Mouse (Mus musculus) lung, postnatal 4 days (tissue): Measurements from ENCODE around the gene Slc15a1.

Experiments used
- DNase-seq, 2 experiments: peaks; one replicate each; pipeline ENCODE4 v3.0.0; 2021

The Slc15a1 gene

DNA sequence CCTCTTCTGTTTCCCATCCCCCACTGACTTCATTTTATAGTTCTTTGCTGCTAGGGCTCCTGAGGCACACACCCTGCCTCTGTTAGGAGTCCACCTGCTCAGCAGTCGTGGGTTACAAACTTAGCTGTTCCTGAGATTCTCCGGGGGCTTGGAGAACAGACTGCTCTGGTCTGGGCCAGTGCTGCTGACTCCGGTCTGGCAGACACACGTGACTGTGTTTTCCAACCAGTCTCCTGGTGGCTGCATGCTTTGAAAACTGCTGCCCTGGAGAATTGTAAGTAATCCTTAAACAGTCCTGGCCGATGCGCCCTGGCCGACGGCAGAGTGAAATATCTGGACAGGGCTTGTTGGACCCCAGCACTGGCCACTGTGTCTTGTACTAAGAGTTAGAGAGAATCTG lies 12.7 kb downstream of the Slc15a1 start:
- no peak for DNase-seq

DNA sequence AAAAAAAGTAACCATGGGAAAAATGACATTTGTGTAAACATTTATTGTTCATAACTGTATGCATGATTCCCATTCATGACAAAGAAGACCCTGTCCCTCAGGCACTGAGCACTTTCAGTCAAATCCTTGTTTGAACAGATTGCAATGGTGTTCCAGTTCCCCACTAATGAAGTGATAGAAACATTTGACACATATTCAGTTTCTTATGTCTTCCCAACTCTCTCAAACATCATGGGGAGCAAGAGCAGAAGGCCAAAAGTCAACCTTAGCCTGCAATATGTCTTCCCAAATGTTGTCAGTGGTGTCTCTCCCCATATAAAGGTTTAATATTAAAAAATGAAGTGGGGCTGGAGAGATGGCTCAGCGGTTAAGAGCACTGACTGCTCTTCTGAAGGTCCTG lies 19.3 kb downstream of the Slc15a1 start:
- no peak for DNase-seq

- no peak for DNase-seq
Measured at GRCm38 (mm10) chr14:121484436-121484835, 20.6 kb downstream of the Slc15a1 start.

DNA sequence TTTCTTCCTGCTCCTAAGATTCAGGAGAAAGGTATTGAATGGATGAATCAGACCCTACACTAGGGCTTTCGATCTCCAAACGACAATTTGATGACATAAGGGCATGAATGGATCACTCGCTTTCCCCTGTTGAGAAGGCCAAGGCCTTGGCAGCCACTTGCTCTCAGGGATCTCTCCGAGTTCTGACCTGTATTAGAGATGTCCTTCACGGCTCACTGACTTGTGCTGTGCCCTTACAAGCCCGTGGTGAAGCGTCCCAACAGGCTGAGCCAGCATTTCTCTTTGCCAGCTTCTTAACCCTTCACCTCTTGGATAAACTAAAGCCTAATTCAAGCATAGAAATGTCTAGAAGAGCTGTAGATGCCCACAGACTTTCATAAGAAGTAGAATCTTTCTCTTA lies 22.9 kb downstream of the Slc15a1 start:
- DNase-seq = no peak

- no peak for DNase-seq
Measured at GRCm38 (mm10) chr14:121481591-121481990, 23.5 kb downstream of the Slc15a1 start.

- no peak for DNase-seq
Measured at GRCm38 (mm10) chr14:121479096-121479495, 26.0 kb downstream of the Slc15a1 start.

- DNase-seq = no peak
Measured at GRCm38 (mm10) chr14:121477925-121478693, 26.9 kb downstream of the Slc15a1 start.

- no peak for DNase-seq
Measured at GRCm38 (mm10) chr14:121473869-121474268, 31.2 kb downstream of the Slc15a1 start.

- no peak for DNase-seq
Measured at GRCm38 (mm10) chr14:121471545-121472121, 33.4 kb downstream of the Slc15a1 start.

DNA sequence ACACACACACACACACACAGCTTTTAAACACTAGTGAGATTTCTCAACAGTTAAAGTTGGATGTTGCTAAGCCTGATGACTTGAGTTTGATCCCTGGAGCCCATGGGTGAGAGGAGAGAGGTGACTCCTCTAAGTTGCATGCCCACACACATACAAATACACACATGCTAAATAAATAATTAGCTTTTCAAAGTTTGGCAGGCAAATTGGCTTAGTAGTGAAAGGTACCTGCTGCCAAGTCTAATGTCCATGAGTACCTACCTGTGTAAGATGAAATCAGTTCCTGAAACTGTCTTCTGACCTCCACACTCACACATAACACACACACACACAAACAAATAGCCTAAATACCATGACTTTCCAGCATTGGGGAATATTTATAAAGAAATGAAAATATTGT lies 35.5 kb downstream of the Slc15a1 start:
- DNase-seq = no peak

GRCm38 (mm10) chr14:121467646-121468045 lies 37.4 kb downstream of the Slc15a1 start:
- DNase-seq = no peak

DNA sequence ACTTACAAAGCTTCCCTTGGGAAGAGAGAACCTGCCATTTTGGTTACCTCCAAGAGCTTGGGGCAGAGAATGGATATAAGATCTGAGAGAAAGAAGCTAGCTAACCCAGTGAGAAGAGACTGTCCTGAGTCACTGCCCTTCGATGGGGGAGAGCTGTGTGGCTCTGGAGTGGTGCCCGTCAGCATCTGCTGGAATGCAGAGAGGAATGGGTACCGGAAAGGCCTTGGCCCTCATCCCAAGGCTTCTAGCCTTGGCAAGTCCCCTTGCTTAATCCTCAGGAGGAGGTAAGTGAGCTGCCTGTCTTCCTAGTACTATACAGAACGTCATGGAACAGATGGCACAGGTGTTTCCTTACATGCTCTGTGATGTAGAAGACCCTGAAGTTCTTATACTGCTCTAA lies 38.6 kb downstream of the Slc15a1 start:
- no peak for DNase-seq

DNA sequence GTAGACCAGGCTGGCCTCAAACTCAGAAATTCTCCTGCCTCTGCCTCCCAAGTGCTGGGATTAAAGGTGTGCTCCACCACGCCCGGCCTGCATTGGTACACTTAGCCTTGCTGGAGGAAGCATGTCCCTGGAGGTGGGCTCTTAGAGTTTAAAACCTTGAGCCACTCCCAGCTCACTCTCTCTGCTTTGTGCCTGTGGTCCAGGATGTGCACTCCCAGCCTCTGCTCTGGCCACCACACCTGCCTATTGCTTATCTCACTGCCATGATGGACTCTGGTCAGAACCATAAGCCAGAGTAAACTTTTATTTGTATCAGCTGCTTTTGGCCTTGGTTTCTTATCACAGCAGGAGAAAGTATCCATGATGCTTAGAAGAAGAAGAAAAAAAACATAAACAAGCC lies 40.7 kb downstream of the Slc15a1 start:
- no peak for DNase-seq

GRCm38 (mm10) chr14:121462756-121463155 lies 42.3 kb downstream of the Slc15a1 start:
- no peak for DNase-seq

DNA sequence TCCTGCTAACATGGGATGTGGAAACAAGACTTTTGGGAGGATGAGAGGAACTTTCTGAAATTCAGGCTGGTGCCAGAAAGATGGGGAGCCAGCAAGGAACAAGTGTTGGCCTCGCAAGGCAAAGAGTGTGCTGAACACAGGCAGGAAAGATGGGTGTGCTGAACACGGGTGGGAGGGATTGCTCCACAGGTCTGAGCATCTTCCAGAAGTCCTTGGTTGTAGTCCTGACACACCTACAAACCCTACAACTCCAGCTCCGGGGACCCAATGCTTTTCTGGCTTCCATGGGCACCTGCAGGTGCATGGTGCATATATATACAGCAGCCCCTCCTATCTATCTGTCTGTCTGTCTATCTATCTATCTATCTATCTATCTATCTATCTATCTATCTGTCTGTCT lies 44.1 kb downstream of the Slc15a1 start:
- DNase-seq = no peak

DNA sequence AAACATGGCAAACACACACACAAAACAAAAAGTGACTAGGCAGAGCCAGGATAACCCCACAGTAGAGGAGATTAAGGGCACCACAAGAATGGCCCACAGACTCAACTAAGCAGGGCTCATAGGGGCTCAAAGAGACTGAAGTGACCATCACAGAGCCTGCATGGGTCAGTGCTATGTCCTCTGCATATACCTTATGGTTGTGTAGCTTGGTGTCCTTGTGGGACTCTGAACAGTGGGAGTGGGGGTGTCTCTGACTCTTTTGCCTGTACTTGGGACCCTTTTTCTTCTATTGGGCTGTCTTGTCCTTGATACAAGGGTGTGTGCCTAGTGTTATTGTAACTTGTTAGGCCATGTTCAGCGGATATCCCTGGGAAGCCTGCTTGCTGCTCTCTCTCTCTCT lies 46.5 kb downstream of the Slc15a1 start:
- DNase-seq = no peak

DNA sequence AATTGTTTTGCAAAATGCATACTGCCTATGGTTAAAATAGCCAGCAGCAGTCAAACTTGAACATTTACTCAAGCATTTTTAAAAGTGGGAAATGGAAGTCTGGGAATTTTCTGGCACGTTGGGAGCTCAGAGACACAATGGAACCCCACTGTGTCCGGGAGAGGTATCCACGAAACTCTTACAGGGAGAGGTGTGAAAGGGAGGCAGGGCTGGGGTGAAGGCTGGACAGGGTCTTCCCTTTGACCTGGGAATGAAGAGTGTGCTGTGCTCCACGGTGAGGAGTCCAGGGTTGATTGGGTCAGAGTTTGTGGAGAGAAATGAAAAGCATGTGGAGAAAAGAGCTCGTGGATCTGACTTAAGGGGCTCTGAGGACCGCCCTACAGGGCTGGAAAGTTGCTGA lies 47.5 kb downstream of the Slc15a1 start:
- no peak for DNase-seq

GRCm38 (mm10) chr14:121456416-121457285 lies 48.4 kb downstream of the Slc15a1 start:
- DNase-seq = no peak

GRCm38 (mm10) chr14:121455976-121456375 lies 49.1 kb downstream of the Slc15a1 start:
- DNase-seq = no peak

GRCm38 (mm10) chr14:121455527-121455926 lies 49.5 kb downstream of the Slc15a1 start:
- DNase-seq = peak; percentile 51 to 62

DNA sequence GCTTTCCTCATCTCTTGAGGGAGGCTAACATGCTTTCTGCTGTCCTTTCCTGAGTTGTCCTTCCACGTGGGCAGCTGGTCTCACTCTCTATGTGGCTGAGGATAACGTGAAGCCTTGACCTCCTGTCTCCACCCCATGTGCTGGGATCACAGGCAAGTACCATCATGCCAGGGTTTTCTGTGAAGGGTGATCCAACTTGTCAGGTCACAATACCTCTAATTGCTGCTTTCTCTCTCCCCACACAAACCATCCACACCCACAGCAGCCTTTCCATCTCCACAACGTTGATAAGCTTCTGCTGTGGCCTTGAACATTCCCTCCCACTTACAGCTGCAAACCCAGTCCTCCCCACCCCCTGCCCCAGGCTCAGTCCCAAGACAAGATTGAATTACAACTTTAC lies 51.9 kb downstream of the Slc15a1 start:
- DNase-seq = no peak

GRCm38 (mm10) chr14:121452227-121452626 lies 52.8 kb downstream of the Slc15a1 start:
- no peak for DNase-seq

GRCm38 (mm10) chr14:121451424-121452029 lies 53.5 kb downstream of the Slc15a1 start:
- DNase-seq = no peak
